Mouse (Mus musculus) megakaryocyte, adult 5-6 weeks (primary cell): ENCODE measurements at regions not wholly inside any gene's neighbourhood (a gene's known extent, or its start where the extent isn't known, plus 50 kb on each side); places are given as distances from the start of the nearest gene placed in this dataset.

Source experiments
- ATAC-seq: 2 replicates; pipeline ENCODE4 v1.8.0; 2016; ENCODE audit warnings: mild to moderate bottlenecking, inconsistent platforms; ENCODE audit not compliant: poor library complexity, severe bottlenecking

GRCm38 (mm10) chr16:75663871-75664270 lies 71.2 kb downstream of the Rbm11 start:
- ATAC-seq: no peak

DNA sequence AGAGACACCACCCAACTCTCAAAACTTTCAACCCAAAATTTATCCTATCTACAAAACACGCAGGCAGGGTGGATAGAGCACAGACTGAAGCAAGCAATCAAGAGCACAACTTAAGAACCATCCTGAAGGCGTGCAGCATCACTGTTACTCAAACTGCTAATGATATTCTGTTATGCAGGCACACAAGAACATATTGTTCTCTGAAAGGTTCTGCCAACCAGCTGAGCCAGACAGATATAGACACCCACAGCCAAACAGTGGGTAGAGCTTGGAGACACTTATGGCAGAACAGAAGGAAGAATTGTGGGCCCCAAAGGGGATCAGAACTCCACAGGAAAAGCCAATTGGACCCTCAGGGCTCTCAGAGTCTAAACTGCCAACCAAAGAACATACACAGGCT lies 74.9 kb downstream of the Rbm11 start:
- ATAC-seq: no peak

GRCm38 (mm10) chr16:75672112-75672511 lies 79.5 kb downstream of the Rbm11 start:
- ATAC-seq: no peak

GRCm38 (mm10) chr16:75675871-75676270 lies 83.2 kb downstream of the Rbm11 start:
- peak; percentile 93 for ATAC-seq

- ATAC-seq: no peak
Measured at GRCm38 (mm10) chr16:75677180-75677579, 84.5 kb downstream of the Rbm11 start.
